Mouse (Mus musculus) E14TG2a.4 (cell line): ENCODE measurements at regions not wholly inside any gene's neighbourhood (a gene's known extent, or its start where the extent isn't known, plus 50 kb on each side); places are given as distances from the start of the nearest gene placed in this dataset.

ENCODE experiments used
- H3K27me3 ChIP-seq: 2 replicates; pipeline ENCODE4 v1.6.1; 2014; ENCODE audit warnings: low read length, control low read depth; ENCODE audit not compliant: insufficient read depth
- H3K36me3 ChIP-seq: 2 replicates; pipeline ENCODE4 v1.6.1; 2014; ENCODE audit warnings: low read length, control low read depth; ENCODE audit not compliant: insufficient read depth
- H3K4me1 ChIP-seq: replicated peaks from 2 replicates; pipeline ENCODE4 v1.6.1; 2014; ENCODE audit warnings: low read depth, low read length, control low read depth
- H3K4me3 ChIP-seq: replicated peaks from 2 replicates; pipeline ENCODE4 v1.5.1; 2014; ENCODE audit warnings: mild to moderate bottlenecking, low read length
- H3K9me3 ChIP-seq: 2 replicates; pipeline ENCODE4 v1.6.1; 2014; ENCODE audit warnings: low read length, control low read depth
- CTCF ChIP-seq: conservative IDR thresholded peaks from 2 replicates; pipeline ENCODE4 v1.5.1; 2014; ENCODE audit warnings: low read length
- NANOG ChIP-seq: IDR thresholded peaks from 2 replicates; pipeline ENCODE4 v1.6.1; 2014; ENCODE audit warnings: borderline replicate concordance, low read length, mixed read lengths
- POU5F1 ChIP-seq: IDR thresholded peaks from 2 replicates; pipeline ENCODE4 v1.6.1; 2014; ENCODE audit warnings: low read length, borderline replicate concordance

DNA sequence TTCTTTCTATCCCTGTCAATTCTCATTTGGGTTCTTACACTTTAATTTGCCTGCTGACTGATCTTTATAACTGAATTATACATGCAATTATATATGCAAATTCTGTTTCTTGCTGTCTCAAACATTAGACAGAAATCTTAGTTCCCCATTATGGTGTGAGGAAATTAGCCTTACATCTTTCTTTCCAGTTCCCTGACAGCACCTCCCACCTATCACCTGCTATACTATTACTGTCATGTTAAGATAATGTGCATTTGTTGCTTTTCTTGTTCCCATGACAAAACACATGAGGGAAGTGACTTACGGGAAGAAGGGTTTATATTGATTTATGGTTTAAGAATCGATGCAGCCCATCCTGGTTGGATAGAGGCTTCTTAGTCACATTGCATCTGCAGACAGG, 246.0 kb downstream of the Hace1 start:
- H3K27me3 ChIP-seq, result no peaks in the 10 kb centered on the region
- H3K4me1 ChIP-seq, result no peaks in the 10 kb centered on the region
- H3K9me3 ChIP-seq, result no peaks in the 10 kb centered on the region
- no peaks in the 10 kb centered on the region for H3K36me3 ChIP-seq
- H3K4me3 ChIP-seq, result no peak overlapping the region
- no peak for TF ChIP-seq POU5F1
- TF ChIP-seq NANOG, result no peak
- no peak for TF ChIP-seq CTCF

DNA sequence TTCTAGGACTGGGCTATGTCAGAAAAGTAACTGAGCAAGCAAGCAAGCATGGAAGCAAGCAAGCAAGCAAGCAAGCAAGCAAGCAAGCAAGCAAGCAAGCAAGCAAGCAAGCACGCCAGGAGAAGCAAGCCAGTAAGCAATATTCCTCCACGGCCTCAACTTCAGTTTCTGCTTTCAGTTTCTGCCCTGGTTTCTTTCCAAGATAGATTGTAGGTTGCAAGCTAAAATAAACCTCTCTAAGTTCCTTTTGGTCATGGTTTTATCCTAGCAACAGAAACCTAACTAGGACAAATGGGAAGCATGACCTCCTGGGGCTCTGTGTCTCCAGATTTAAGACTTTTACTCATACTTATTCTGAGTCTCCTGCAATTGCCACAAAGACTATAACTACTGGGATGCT, 271.0 kb downstream of the Hace1 start:
- TF ChIP-seq CTCF, result no peak
- no peak for TF ChIP-seq NANOG
- TF ChIP-seq POU5F1, result no peak

DNA sequence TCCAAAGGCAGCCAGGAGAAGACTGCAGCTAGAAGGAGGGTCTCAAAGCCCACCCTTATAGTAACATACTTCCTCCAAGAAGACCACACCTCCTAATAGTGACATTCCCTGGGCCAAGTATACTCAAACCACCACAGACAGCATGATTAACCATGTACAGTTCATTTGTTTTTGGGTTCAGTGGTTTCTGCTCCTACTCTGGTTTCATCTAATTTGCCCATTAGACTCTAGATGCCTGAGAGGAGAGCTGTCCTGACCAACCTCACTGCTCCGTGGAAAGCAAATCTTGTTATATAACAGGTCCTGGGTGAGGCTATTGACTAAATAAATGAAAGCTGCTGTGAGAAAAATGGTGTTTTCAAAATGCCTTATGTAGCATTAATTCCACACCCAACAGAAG, 272.2 kb downstream of the Hace1 start:
- H3K27me3 ChIP-seq, result no peaks in the 10 kb centered on the region
- no peak overlapping the region for H3K4me3 ChIP-seq
- H3K9me3 ChIP-seq, result no peaks in the 10 kb centered on the region
- H3K4me1 ChIP-seq, result no peaks in the 10 kb centered on the region
- no peak for TF ChIP-seq POU5F1
- no peak for TF ChIP-seq NANOG
- TF ChIP-seq CTCF, result no peak
- no peaks in the 10 kb centered on the region for H3K36me3 ChIP-seq

More for the DNA sequence above, 271.0 kb downstream of the Hace1 start:
- Histone ChIP-seq H3K9me3 (no peaks in the 10 kb centered on the region), H3K36me3 (no peaks in the 10 kb centered on the region), H3K27me3 (no peaks in the 10 kb centered on the region), H3K4me1 (no peaks in the 10 kb centered on the region), H3K4me3 (no peak overlapping the region)

DNA sequence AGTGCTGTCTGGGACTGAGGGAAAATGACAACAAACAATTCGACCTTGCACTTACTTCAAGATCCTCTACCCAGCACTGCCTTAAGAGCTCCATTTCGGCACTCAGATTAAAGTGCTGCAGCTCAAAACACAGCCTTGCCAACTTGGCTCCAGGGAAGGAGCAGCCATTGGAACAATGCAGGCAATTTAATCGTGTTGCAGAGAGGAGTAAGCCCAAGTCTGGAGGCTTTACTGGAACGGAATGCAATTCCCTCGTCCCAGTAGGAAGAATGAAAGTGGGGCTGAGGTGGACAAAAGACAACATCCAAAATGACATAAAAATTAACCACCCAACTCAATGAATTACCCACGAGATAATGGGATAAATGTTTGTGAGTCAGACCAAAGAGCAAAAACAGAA, 273.0 kb downstream of the Hace1 start:
- Histone ChIP-seq H3K4me3 (no peak overlapping the region), H3K9me3 (no peaks in the 10 kb centered on the region), H3K36me3 (no peaks in the 10 kb centered on the region), H3K4me1 (no peaks in the 10 kb centered on the region), H3K27me3 (no peaks in the 10 kb centered on the region)
- no peak for TF ChIP-seq CTCF
- no peak for TF ChIP-seq NANOG
- TF ChIP-seq POU5F1, result no peak

DNA sequence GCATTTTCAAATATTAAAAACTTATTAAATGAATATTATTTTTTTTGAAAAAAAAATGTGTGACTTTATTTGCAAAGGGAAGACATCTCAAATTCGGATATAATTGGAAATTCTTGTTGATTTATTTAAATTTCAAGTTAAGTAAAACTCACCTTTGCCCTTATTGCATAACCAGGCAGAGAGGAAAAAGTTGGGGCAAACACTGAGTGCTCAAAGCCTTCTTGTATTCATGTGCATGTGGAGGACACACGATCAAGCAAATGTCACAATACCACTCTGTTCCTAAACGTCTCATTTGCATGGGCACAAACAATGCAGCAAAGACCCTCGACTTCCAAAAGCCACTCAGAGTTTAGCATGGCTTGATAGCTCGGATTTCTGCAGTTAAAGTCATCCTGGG, 275.1 kb downstream of the Hace1 start:
- Histone ChIP-seq H3K4me3 (no peak overlapping the region), H3K4me1 (no peaks in the 10 kb centered on the region), H3K36me3 (no peaks in the 10 kb centered on the region), H3K27me3 (no peaks in the 10 kb centered on the region), H3K9me3 (peaks cover 10% of the 10 kb centered on the region)
- no peak for TF ChIP-seq CTCF
- TF ChIP-seq NANOG, result no peak
- no peak for TF ChIP-seq POU5F1

DNA sequence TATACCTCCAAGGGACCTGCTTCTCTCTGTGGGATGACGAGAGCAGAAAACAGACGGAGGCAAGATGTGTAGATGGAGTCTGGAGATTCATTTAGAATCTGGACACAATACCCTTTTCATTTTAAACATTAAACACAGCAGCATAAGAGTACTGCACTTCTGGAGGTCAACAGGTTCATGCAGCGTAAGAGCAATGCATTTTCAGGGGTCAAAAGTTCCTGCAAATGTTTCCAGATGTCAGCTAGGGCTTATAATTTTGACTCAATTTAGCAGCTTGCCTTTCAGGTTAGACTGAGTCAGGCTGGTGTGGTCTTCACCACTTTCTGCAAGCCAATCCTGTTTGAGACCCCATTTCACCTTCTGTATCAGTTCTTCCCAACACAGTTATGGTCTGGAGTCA, 277.9 kb downstream of the Hace1 start:
- H3K9me3 ChIP-seq, result peaks cover 13% of the 10 kb centered on the region

DNA sequence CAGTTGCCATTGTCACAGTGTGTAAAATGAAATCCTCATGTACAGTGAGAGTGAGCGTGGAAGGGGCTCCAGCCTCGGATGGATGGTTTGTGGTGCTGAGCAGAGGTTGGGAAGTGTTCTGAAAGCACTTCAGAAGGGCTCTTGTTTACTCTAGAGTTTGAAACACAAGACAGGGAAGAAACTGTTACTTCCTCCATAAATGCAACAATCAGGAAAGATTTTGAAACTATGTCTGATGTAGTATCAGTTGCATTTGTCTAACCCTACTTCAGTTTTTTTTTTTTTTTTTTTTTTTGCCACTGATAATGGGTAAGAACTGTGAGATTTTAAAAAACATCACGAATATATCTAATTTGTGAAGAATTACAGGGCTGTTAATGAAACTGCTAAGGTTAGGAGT, 281.5 kb downstream of the Hace1 start:
- Histone ChIP-seq H3K4me3 (no peak overlapping the region), H3K9me3 (peaks cover 13% of the 10 kb centered on the region), H3K27me3 (no peaks in the 10 kb centered on the region), H3K4me1 (no peaks in the 10 kb centered on the region), H3K36me3 (no peaks in the 10 kb centered on the region)
- no peak for TF ChIP-seq NANOG
- no peak for TF ChIP-seq POU5F1
- no peak for TF ChIP-seq CTCF

More for the DNA sequence above, 277.9 kb downstream of the Hace1 start:
- TF ChIP-seq NANOG (no peak), CTCF (no peak), POU5F1 (no peak)
- Histone ChIP-seq H3K27me3 (no peaks in the 10 kb centered on the region), H3K4me1 (no peaks in the 10 kb centered on the region), H3K36me3 (no peaks in the 10 kb centered on the region), H3K4me3 (no peak overlapping the region)

DNA sequence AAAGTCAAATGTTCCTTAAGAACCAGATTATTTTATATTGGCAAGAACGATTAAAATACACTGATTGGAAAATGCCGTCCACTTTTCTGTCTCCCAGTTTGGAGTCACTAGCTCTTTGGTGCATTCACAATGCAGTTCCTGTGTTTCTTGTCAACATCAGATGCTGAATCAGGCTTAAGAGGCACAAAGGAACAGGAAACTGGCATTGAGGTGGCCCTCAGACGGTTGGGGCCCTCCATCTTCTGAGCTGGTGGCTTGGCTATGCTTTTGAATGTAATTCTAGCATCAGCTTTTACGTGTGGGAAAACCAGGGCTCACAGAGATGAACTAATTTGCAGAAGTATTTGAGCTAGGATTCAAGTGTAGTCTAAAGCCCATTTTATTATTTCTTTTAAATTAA, 282.3 kb downstream of the Hace1 start:
- H3K36me3 ChIP-seq, result no peaks in the 10 kb centered on the region
- no peak overlapping the region for H3K4me3 ChIP-seq
- H3K4me1 ChIP-seq, result no peaks in the 10 kb centered on the region
- TF ChIP-seq CTCF, result no peak
- TF ChIP-seq NANOG, result no peak
- no peak for TF ChIP-seq POU5F1
- H3K9me3 ChIP-seq, result peaks cover 13% of the 10 kb centered on the region
- H3K27me3 ChIP-seq, result no peaks in the 10 kb centered on the region

DNA sequence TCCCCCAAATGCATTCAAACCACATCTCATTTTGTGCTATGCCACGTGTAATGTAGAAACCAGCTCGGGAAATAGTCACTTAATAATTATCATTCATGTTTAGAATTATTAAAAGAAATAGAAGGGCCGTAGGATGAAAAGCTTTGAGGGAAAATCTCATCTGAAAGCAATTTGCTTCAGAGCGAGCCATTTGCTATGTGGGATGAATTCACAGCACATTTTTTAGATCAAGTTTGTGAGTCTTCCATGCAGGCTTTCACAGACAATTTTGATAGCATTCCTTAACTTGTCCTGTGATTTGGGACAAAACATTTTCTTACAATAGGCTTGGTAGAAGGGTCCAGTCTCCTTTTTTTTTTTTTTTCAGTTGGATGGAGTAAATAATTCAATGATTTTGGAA, 283.1 kb downstream of the Hace1 start:
- TF ChIP-seq NANOG (no peak), POU5F1 (no peak), CTCF (no peak)
- no peaks in the 10 kb centered on the region for H3K36me3 ChIP-seq
- H3K4me1 ChIP-seq, result no peaks in the 10 kb centered on the region
- H3K27me3 ChIP-seq, result no peaks in the 10 kb centered on the region
- H3K9me3 ChIP-seq, result peaks cover 13% of the 10 kb centered on the region
- no peak overlapping the region for H3K4me3 ChIP-seq
